Mouse (Mus musculus) layer of hippocampus, adult 18-20 months (tissue): Measurements from ENCODE around the gene Fli1. TPM values are rescaled to one million over a fixed set of nuclear protein-coding genes. Genes with fewer than 3 reads are reported as not detected.

Experiments used
- DNase-seq, 2 experiments: peaks; one replicate each; pipeline ENCODE4 v3.0.0; 2022; ENCODE audit warnings: low spot score in 2 of 2
- total RNA-seq, 2 experiments: library from RNA; stranded (reverse); gene quantifications; 2 replicates each; pipeline ENCODE4 v1.2.3; 2021

The Fli1 gene
- total RNA-seq, 2 experiments from 2014 or later = 4.1 to 5.4 TPM

GRCm38 (mm10) chr9:32503423-32503822 lies 39.2 kb downstream of the Fli1 start:
- DNase-seq = no peak

- no peak for DNase-seq
Measured at GRCm38 (mm10) chr9:32502256-32503010, 40.2 kb downstream of the Fli1 start.

GRCm38 (mm10) chr9:32500886-32501285 lies 41.8 kb downstream of the Fli1 start:
- peak in 1 of 2 experiments; percentile 17 for DNase-seq

- no peak for DNase-seq
Measured at GRCm38 (mm10) chr9:32500063-32500462, 42.6 kb downstream of the Fli1 start.

- no peak for DNase-seq
Measured at GRCm38 (mm10) chr9:32499469-32499868, 43.2 kb downstream of the Fli1 start.

- DNase-seq = no peak
Measured at GRCm38 (mm10) chr9:32495643-32495997, 47.0 kb downstream of the Fli1 start.

GRCm38 (mm10) chr9:32494891-32495642 lies 47.6 kb downstream of the Fli1 start:
- DNase-seq = no peak

GRCm38 (mm10) chr9:32493588-32494423 lies 48.9 kb downstream of the Fli1 start:
- DNase-seq = no peak

GRCm38 (mm10) chr9:32492753-32493152 lies 49.9 kb downstream of the Fli1 start:
- DNase-seq = no peak

GRCm38 (mm10) chr9:32491484-32491883 lies 51.2 kb downstream of the Fli1 start:
- DNase-seq = no peak

- DNase-seq = no peak
Measured at GRCm38 (mm10) chr9:32489794-32490358, 52.8 kb downstream of the Fli1 start.

GRCm38 (mm10) chr9:32489315-32489714 lies 53.3 kb downstream of the Fli1 start:
- DNase-seq = no peak

GRCm38 (mm10) chr9:32488627-32489026 lies 54.0 kb downstream of the Fli1 start:
- no peak for DNase-seq

GRCm38 (mm10) chr9:32487823-32488222 lies 54.8 kb downstream of the Fli1 start:
- DNase-seq = no peak

- no peak for DNase-seq
Measured at GRCm38 (mm10) chr9:32487401-32487800, 55.3 kb downstream of the Fli1 start.

- no peak for DNase-seq
Measured at GRCm38 (mm10) chr9:32480418-32480817, 62.2 kb downstream of the Fli1 start.

GRCm38 (mm10) chr9:32478799-32479198 lies 63.9 kb downstream of the Fli1 start:
- DNase-seq = no peak

- DNase-seq = no peak
Measured at GRCm38 (mm10) chr9:32478087-32478486, 64.6 kb downstream of the Fli1 start.

- DNase-seq = no peak
Measured at GRCm38 (mm10) chr9:32476604-32477003, 66.1 kb downstream of the Fli1 start.

- DNase-seq = no peak
Measured at GRCm38 (mm10) chr9:32474621-32475390, 67.9 kb downstream of the Fli1 start.

GRCm38 (mm10) chr9:32472346-32472745 lies 70.3 kb downstream of the Fli1 start:
- no peak for DNase-seq
